34 mouse cellular contexts compared by ENCODE assay signal in the genomic region with DNA sequence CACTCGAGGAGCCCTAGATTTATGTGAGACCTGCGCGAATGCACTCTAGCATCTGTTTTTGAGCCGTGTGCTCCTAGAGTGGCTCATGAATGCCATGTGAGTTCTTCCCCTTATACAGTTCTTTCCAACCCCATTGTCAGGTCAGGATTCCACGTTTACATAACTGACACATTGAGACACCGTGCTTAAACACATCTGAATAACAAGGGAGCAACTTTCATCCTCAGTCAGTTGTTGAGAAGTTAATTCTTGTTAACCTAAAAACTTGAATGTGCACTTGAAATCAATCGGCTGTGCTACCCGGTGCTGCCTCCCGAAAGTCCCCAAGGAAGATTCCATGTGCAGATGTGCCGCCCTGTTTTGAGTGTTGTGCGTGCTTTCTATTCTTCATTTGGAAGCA.
"Had no signal": no experiment of that assay in that cellular context is flagged by ENCODE, and none has a peak within 500 bp of the region (broad histone marks: within the 10 kb centered on the region; RNA-seq: fewer than 3 reads in every experiment).

No protein-coding gene starts in this region.

- H3K4me1 ChIP-seq: heart, embryonic 12.5 days; heart, embryonic 13.5 days; heart, embryonic 15.5 days; hindbrain, embryonic 10.5 days; hindbrain, embryonic 12.5 days; hindbrain, embryonic 13.5 days; hindbrain, embryonic 15.5 days; intestine, embryonic 15.5 days; kidney, embryonic 15.5 days had no signal

- DNase-seq: heart, postnatal 10 days; heart, postnatal 14 days; heart, postnatal 36 days; heart, postnatal 4 days; kidney, adult 11 months; kidney, adult 18-20 months; kidney, adult 2 months; kidney, adult 8-10 months; kidney, adult 9 months; kidney, postnatal 10 days; kidney, postnatal 14 days; kidney, postnatal 25 days; kidney, postnatal 36 days; kidney, postnatal 4 days; layer of hippocampus, adult 9-11 months; layer of hippocampus, postnatal 36 days had no signal

- H3K36me3 ChIP-seq: heart, embryonic 12.5 days; heart, embryonic 13.5 days; heart, embryonic 15.5 days; hindbrain, embryonic 10.5 days; hindbrain, embryonic 12.5 days; hindbrain, embryonic 13.5 days; hindbrain, embryonic 15.5 days; intestine, embryonic 15.5 days; kidney, embryonic 15.5 days had no signal

- H3K27ac ChIP-seq: heart, embryonic 13.5 days; heart, embryonic 15.5 days; hindbrain, embryonic 10.5 days; hindbrain, embryonic 12.5 days; hindbrain, embryonic 13.5 days; hindbrain, embryonic 14.5 days; hindbrain, embryonic 15.5 days; hindbrain, postnatal 0 days; intestine, embryonic 15.5 days; kidney, embryonic 15.5 days; kidney, postnatal 0 days; layer of hippocampus, adult 2 months; left cerebral cortex, adult 2 months had no signal

- H3K4me3 ChIP-seq: heart, embryonic 12.5 days; heart, embryonic 13.5 days; heart, embryonic 15.5 days; hindbrain, embryonic 10.5 days; hindbrain, embryonic 12.5 days; hindbrain, embryonic 13.5 days; hindbrain, embryonic 15.5 days; intestine, embryonic 15.5 days; kidney, embryonic 15.5 days; layer of hippocampus, adult 2 months; left cerebral cortex, adult 2 months had no signal

- ATAC-seq: hindbrain, embryonic 16.5 days; hindbrain, postnatal 0 days; inflammation-experienced regulatory T-cells, adult 6 months; intestine, embryonic 15.5 days; intestine, embryonic 16.5 days; intestine, postnatal 0 days had no signal

- H3K9me3 ChIP-seq: heart, embryonic 12.5 days; heart, embryonic 13.5 days; heart, embryonic 15.5 days; hindbrain, embryonic 10.5 days; hindbrain, embryonic 12.5 days; hindbrain, embryonic 13.5 days; hindbrain, embryonic 15.5 days; intestine, embryonic 15.5 days; kidney, embryonic 15.5 days had no signal

- H3K9ac ChIP-seq: heart, embryonic 12.5 days; heart, embryonic 13.5 days; heart, embryonic 15.5 days; hindbrain, embryonic 12.5 days; hindbrain, embryonic 13.5 days; hindbrain, embryonic 14.5 days; hindbrain, embryonic 15.5 days; intestine, embryonic 15.5 days; kidney, embryonic 15.5 days had no signal
